Mouse (Mus musculus): ENCODE measurements around the gene B230307C23Rik. TPM values are rescaled to one million over a fixed set of nuclear protein-coding genes. Genes with fewer than 3 reads are reported as not detected.
A peak's percentile ranks its signal among the peaks of the same experiment; 100 is the strongest.
"Not testable (repeated sequence)": the region's sequence is repeated elsewhere in the genome, so short reads cannot be mapped to it uniquely, and the experiment has no call there.

The B230307C23Rik gene
- polyA plus RNA-seq, 1 experiment from 2014 or later = 17.9 TPM

- no peaks in the 10 kb centered on the region for H3K36me3 ChIP-seq (ENCODE audit: control insufficient read depth, insufficient read depth, low read length)
- no peak for ATAC-seq (ENCODE audit: insufficient number of reproducible peaks, insufficient read depth, low FRiP score, low read depth)
- H3K9ac ChIP-seq (ENCODE audit: low read length) = no peak overlapping the region
- WGBS = 87% methylated on average over 3 of the region's 3 CpGs
- no peaks in the 10 kb centered on the region for H3K9me3 ChIP-seq (ENCODE audit: control insufficient read depth, low read length)
- H3K27ac ChIP-seq (replicated peaks in 1 of 2; ENCODE audit: control insufficient read depth in 1 of 2, insufficient read depth in 1 of 2, low read depth in 2 of 2, low read length in 2 of 2) = no peak overlapping the region
- no peaks in the 10 kb centered on the region for H3K27me3 ChIP-seq (ENCODE audit: control insufficient read depth, insufficient read depth, low read length)
- no peak overlapping the region for H3K4me3 ChIP-seq (ENCODE audit: control insufficient read depth in 1 of 2, insufficient read depth in 1 of 2, low read depth in 1 of 2, low read length in 2 of 2)
- no peak overlapping the region for H3K4me2 ChIP-seq (ENCODE audit: low read length)
- H3K4me1 ChIP-seq (ENCODE audit: control insufficient read depth in 2 of 2, insufficient read depth in 2 of 2, low read length in 2 of 2) = no peaks in the 10 kb centered on the region
Measured at GRCm38 (mm10) chr16:97977722-97978121, 19.4 kb upstream of the B230307C23Rik start.

GRCm38 (mm10) chr16:97981362-97981761 is 15.8 kb upstream of the B230307C23Rik start:
- ATAC-seq (ENCODE audit: insufficient number of reproducible peaks, insufficient read depth, low FRiP score, low read depth) = no peak
- Histone ChIP-seq H3K27ac (replicated peaks in 1 of 2; ENCODE audit: control insufficient read depth in 1 of 2, insufficient read depth in 1 of 2, low read depth in 2 of 2, low read length in 2 of 2) (no peak overlapping the region), H3K4me3 (ENCODE audit: control insufficient read depth in 1 of 2, insufficient read depth in 1 of 2, low read depth in 1 of 2, low read length in 2 of 2) (no peak overlapping the region), H3K4me1 (ENCODE audit: control insufficient read depth in 2 of 2, insufficient read depth in 2 of 2, low read length in 2 of 2) (no peaks in the 10 kb centered on the region), H3K9ac (ENCODE audit: low read length) (no peak overlapping the region), H3K27me3 (ENCODE audit: control insufficient read depth, insufficient read depth, low read length) (no peaks in the 10 kb centered on the region), H3K9me3 (ENCODE audit: control insufficient read depth, low read length) (no peaks in the 10 kb centered on the region), H3K36me3 (ENCODE audit: control insufficient read depth, insufficient read depth, low read length) (no peaks in the 10 kb centered on the region), H3K4me2 (ENCODE audit: low read length) (no peak overlapping the region)
- 96% methylated on average over 1 of the region's 1 CpGs for WGBS

GRCm38 (mm10) chr16:97984589-97984988 is 12.5 kb upstream of the B230307C23Rik start:
- H3K27ac ChIP-seq (replicated peaks in 1 of 2; ENCODE audit: control insufficient read depth in 1 of 2, insufficient read depth in 1 of 2, low read depth in 2 of 2, low read length in 2 of 2) = no peak overlapping the region
- ATAC-seq (ENCODE audit: insufficient number of reproducible peaks, insufficient read depth, low FRiP score, low read depth) = no peak
- H3K9ac ChIP-seq (ENCODE audit: low read length) = no peak overlapping the region
- H3K4me2 ChIP-seq (ENCODE audit: low read length) = no peak overlapping the region
- whole genome bisulfite sequencing = 86% methylated on average over 5 of the region's 5 CpGs
- no peaks in the 10 kb centered on the region for H3K36me3 ChIP-seq (ENCODE audit: control insufficient read depth, insufficient read depth, low read length)
- H3K27me3 ChIP-seq (ENCODE audit: control insufficient read depth, insufficient read depth, low read length) = no peaks in the 10 kb centered on the region
- no peaks in the 10 kb centered on the region for H3K9me3 ChIP-seq (ENCODE audit: control insufficient read depth, low read length)
- H3K4me3 ChIP-seq (ENCODE audit: control insufficient read depth in 1 of 2, insufficient read depth in 1 of 2, low read depth in 1 of 2, low read length in 2 of 2) = no peak overlapping the region
- H3K4me1 ChIP-seq (ENCODE audit: control insufficient read depth in 2 of 2, insufficient read depth in 2 of 2, low read length in 2 of 2) = no peaks in the 10 kb centered on the region

- 64% methylated on average over 2 of the region's 2 CpGs for WGBS
- no peak for ATAC-seq (ENCODE audit: insufficient number of reproducible peaks, insufficient read depth, low FRiP score, low read depth)
- Histone ChIP-seq H3K36me3 (ENCODE audit: control insufficient read depth, insufficient read depth, low read length) (no peaks in the 10 kb centered on the region), H3K4me3 (ENCODE audit: control insufficient read depth in 1 of 2, insufficient read depth in 1 of 2, low read depth in 1 of 2, low read length in 2 of 2) (no peak overlapping the region), H3K4me2 (ENCODE audit: low read length) (no peak overlapping the region), H3K4me1 (ENCODE audit: control insufficient read depth in 2 of 2, insufficient read depth in 2 of 2, low read length in 2 of 2) (peaks cover 4 to 10% of the 10 kb centered on the region in 2 experiments; a peak in 3 of 4 replicates), H3K27me3 (ENCODE audit: control insufficient read depth, insufficient read depth, low read length) (no peaks in the 10 kb centered on the region), H3K27ac (replicated peaks in 1 of 2; ENCODE audit: control insufficient read depth in 1 of 2, insufficient read depth in 1 of 2, low read depth in 2 of 2, low read length in 2 of 2) (no peak overlapping the region), H3K9ac (ENCODE audit: low read length) (no peak overlapping the region), H3K9me3 (ENCODE audit: control insufficient read depth, low read length) (no peaks in the 10 kb centered on the region)
Measured at GRCm38 (mm10) chr16:97991517-97991916, 5.6 kb upstream of the B230307C23Rik start.

- H3K4me2 ChIP-seq (ENCODE audit: low read length); H3K9me3 ChIP-seq (ENCODE audit: control insufficient read depth, low read length); H3K9ac ChIP-seq (ENCODE audit: low read length); H3K36me3 ChIP-seq (ENCODE audit: control insufficient read depth, insufficient read depth, low read length); H3K27me3 ChIP-seq (ENCODE audit: control insufficient read depth, insufficient read depth, low read length); H3K4me3 ChIP-seq (ENCODE audit: control insufficient read depth in 1 of 2, insufficient read depth in 1 of 2, low read depth in 1 of 2, low read length in 2 of 2); ATAC-seq (ENCODE audit: insufficient number of reproducible peaks, insufficient read depth, low FRiP score, low read depth); H3K27ac ChIP-seq (replicated peaks in 1 of 2; ENCODE audit: control insufficient read depth in 1 of 2, insufficient read depth in 1 of 2, low read depth in 2 of 2, low read length in 2 of 2): not testable (repeated sequence)
- whole genome bisulfite sequencing = 70% methylated on average over 3 of the region's 3 CpGs
- peaks cover 4 to 11% of the 10 kb centered on the region in 2 experiments; a peak in 3 of 4 replicates for H3K4me1 ChIP-seq (ENCODE audit: control insufficient read depth in 2 of 2, insufficient read depth in 2 of 2, low read length in 2 of 2)
Measured at GRCm38 (mm10) chr16:97992477-97992876, 4.6 kb upstream of the B230307C23Rik start.

GRCm38 (mm10) chr16:97995849-97996615 is 1.1 kb upstream of the B230307C23Rik start:
- peak overlapping the region in 1 of 2 experiments; percentile 59; a peak in 3 of 4 replicates for H3K4me3 ChIP-seq (ENCODE audit: control insufficient read depth in 1 of 2, insufficient read depth in 1 of 2, low read depth in 1 of 2, low read length in 2 of 2)
- no peak for ATAC-seq (ENCODE audit: insufficient number of reproducible peaks, insufficient read depth, low FRiP score, low read depth)
- peaks cover 4 to 18% of the 10 kb centered on the region in 2 experiments; a peak in 3 of 4 replicates for H3K4me1 ChIP-seq (ENCODE audit: control insufficient read depth in 2 of 2, insufficient read depth in 2 of 2, low read length in 2 of 2)
- H3K9ac ChIP-seq (ENCODE audit: low read length) = peak overlapping the region; percentile 75
- no peaks in the 10 kb centered on the region for H3K27me3 ChIP-seq (ENCODE audit: control insufficient read depth, insufficient read depth, low read length)
- H3K4me2 ChIP-seq (ENCODE audit: low read length) = peak overlapping the region; percentile 77
- peak overlapping the region in 1 of 2 experiments; percentile 75; a peak in 3 of 4 replicates for H3K27ac ChIP-seq (replicated peaks in 1 of 2; ENCODE audit: control insufficient read depth in 1 of 2, insufficient read depth in 1 of 2, low read depth in 2 of 2, low read length in 2 of 2)
- no peaks in the 10 kb centered on the region for H3K36me3 ChIP-seq (ENCODE audit: control insufficient read depth, insufficient read depth, low read length)
- 13% methylated on average over 1 of the region's 1 CpGs for WGBS
- no peaks in the 10 kb centered on the region for H3K9me3 ChIP-seq (ENCODE audit: control insufficient read depth, low read length)

- H3K9me3 ChIP-seq (ENCODE audit: control insufficient read depth, low read length); ATAC-seq (ENCODE audit: insufficient number of reproducible peaks, insufficient read depth, low FRiP score, low read depth); H3K36me3 ChIP-seq (ENCODE audit: control insufficient read depth, insufficient read depth, low read length); H3K27me3 ChIP-seq (ENCODE audit: control insufficient read depth, insufficient read depth, low read length): not testable (repeated sequence)
- 1% methylated on average over 8 of the region's 8 CpGs for WGBS
- H3K4me2 ChIP-seq (ENCODE audit: low read length) = peak overlapping the region; percentile 77
- peak overlapping the region; percentile 75 to 91; a peak in 3 of 4 replicates for H3K27ac ChIP-seq (replicated peaks in 1 of 2; ENCODE audit: control insufficient read depth in 1 of 2, insufficient read depth in 1 of 2, low read depth in 2 of 2, low read length in 2 of 2)
- H3K4me1 ChIP-seq (ENCODE audit: control insufficient read depth in 2 of 2, insufficient read depth in 2 of 2, low read length in 2 of 2) = peaks cover 4 to 18% of the 10 kb centered on the region in 2 experiments; a peak in 3 of 4 replicates
- H3K9ac ChIP-seq (ENCODE audit: low read length) = peak overlapping the region; percentile 75
- peak overlapping the region; percentile 59 to 86 for H3K4me3 ChIP-seq (ENCODE audit: control insufficient read depth in 1 of 2, insufficient read depth in 1 of 2, low read depth in 1 of 2, low read length in 2 of 2)
Measured at GRCm38 (mm10) chr16:97997383-97997731, 242 bp downstream of the B230307C23Rik start.

Data from heart, embryonic 14.5 days (tissue).